In the genomic region with DNA sequence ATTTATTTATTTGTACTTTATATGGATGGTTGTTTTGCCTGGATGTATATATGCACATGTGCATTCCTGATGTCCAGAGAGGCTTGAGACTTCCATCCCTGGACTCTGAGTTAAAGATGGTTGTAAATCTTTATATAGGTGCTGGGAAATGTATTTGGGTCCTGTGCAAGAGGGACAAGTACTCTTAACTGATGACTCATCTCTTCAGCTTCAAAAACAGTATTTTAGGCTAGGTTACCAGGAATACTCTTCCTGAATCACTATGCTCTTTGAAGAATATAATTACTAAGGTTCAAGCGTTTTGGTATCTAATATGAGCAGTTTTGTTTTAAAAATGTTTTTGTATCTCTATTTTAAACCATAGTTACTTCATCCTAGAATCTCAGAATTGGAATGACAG, we compare ENCODE assay signal across 28 mouse cellular contexts.
"Had no signal": no experiment of that assay in that cellular context is flagged by ENCODE, and none has a peak within 500 bp of the region (broad histone marks: within the 10 kb centered on the region; RNA-seq: fewer than 3 reads in every experiment).

No protein-coding gene starts in this region.

- H3K4me2 ChIP-seq: embryonic facial prominence, embryonic 12.5 days; embryonic facial prominence, embryonic 13.5 days; embryonic facial prominence, embryonic 15.5 days; forebrain, embryonic 12.5 days; forebrain, embryonic 13.5 days; forebrain, embryonic 15.5 days had no signal

- H3K36me3 ChIP-seq: embryonic facial prominence, embryonic 10.5 days; embryonic facial prominence, embryonic 12.5 days; embryonic facial prominence, embryonic 13.5 days; embryonic facial prominence, embryonic 15.5 days; forebrain, embryonic 10.5 days; forebrain, embryonic 12.5 days; forebrain, embryonic 15.5 days had no signal

- H3K27me3 ChIP-seq: embryonic facial prominence, embryonic 12.5 days; embryonic facial prominence, embryonic 13.5 days; embryonic facial prominence, embryonic 15.5 days; forebrain, embryonic 12.5 days; forebrain, embryonic 13.5 days; forebrain, embryonic 15.5 days had no signal

- H3K9me3 ChIP-seq: embryonic facial prominence, embryonic 10.5 days; embryonic facial prominence, embryonic 12.5 days; embryonic facial prominence, embryonic 13.5 days; embryonic facial prominence, embryonic 15.5 days; forebrain, embryonic 10.5 days; forebrain, embryonic 12.5 days; forebrain, embryonic 13.5 days; forebrain, embryonic 15.5 days had no signal

- DNase-seq: cerebellum, adult 8-10 months; cerebellum, adult 9-10 months; cerebellum, adult 9-11 months; cerebellum, postnatal 10 days; cerebellum, postnatal 14 days; cerebellum, postnatal 25 days; cerebellum, postnatal 36 days; embryo, embryonic 11 days; gastrocnemius, adult 2 months; gastrocnemius, postnatal 10 days; gastrocnemius, postnatal 14 days; gastrocnemius, postnatal 25 days; gastrocnemius, postnatal 36 days; heart, adult 11 months; heart, adult 18-20 months; heart, adult 2 months had no signal

- ATAC-seq: forebrain, embryonic 14.5 days; forebrain, embryonic 15.5 days; forebrain, embryonic 16.5 days had no signal

- H3K9ac ChIP-seq: embryonic facial prominence, embryonic 12.5 days; embryonic facial prominence, embryonic 13.5 days; embryonic facial prominence, embryonic 15.5 days; forebrain, embryonic 12.5 days; forebrain, embryonic 13.5 days; forebrain, embryonic 15.5 days; forebrain, postnatal 0 days had no signal

- H3K4me1 ChIP-seq: embryonic facial prominence, embryonic 10.5 days; embryonic facial prominence, embryonic 12.5 days; embryonic facial prominence, embryonic 13.5 days; embryonic facial prominence, embryonic 15.5 days; forebrain, embryonic 10.5 days; forebrain, embryonic 12.5 days; forebrain, embryonic 13.5 days; forebrain, embryonic 15.5 days had no signal

- H3K4me3 ChIP-seq: embryonic facial prominence, embryonic 10.5 days; embryonic facial prominence, embryonic 12.5 days; embryonic facial prominence, embryonic 13.5 days; embryonic facial prominence, embryonic 15.5 days; erythroblast, embryonic 14.5 days; forebrain, embryonic 10.5 days; forebrain, embryonic 12.5 days; forebrain, embryonic 13.5 days; forebrain, embryonic 15.5 days; gastrocnemius, adult 2 months; heart, adult 2 months had no signal

- H3K27ac ChIP-seq: embryonic facial prominence, embryonic 10.5 days; embryonic facial prominence, embryonic 12.5 days; embryonic facial prominence, embryonic 13.5 days; embryonic facial prominence, embryonic 15.5 days; forebrain, embryonic 10.5 days; forebrain, embryonic 12.5 days; forebrain, embryonic 13.5 days; forebrain, embryonic 15.5 days; gastrocnemius, adult 2 months; heart, adult 2 months had no signal
